Mouse (Mus musculus) CH12.LX (cell line): ENCODE data around the gene Cyp1a1. TPM values are rescaled to one million over a fixed set of nuclear protein-coding genes. Genes with fewer than 3 reads are reported as not detected.

Experiments
- DNase-seq: peaks from one replicate; pipeline ENCODE4 v3.0.0-alpha.2; 2013; ENCODE audit errors: extremely low read depth
- H3K27ac ChIP-seq: 2 replicates; pipeline ENCODE4 v1.5.1; 2012; ENCODE audit warnings: low read depth, mild to moderate bottlenecking, control low read depth, moderate library complexity; ENCODE audit not compliant: insufficient read depth
- H3K27me3 ChIP-seq: replicated peaks from 2 replicates; pipeline ENCODE3; 2012; ENCODE audit warnings: inconsistent platforms
- H3K36me3 ChIP-seq, 2 experiments: replicated peaks in 1 of 2; 2 replicates each; pipeline versions ENCODE3 to v1.6.1; 2012; ENCODE audit warnings: inconsistent platforms in 1 of 2, low read length in 1 of 2, mild to moderate bottlenecking in 1 of 2, mixed read lengths in 1 of 2, moderate library complexity in 1 of 2; ENCODE audit not compliant: control insufficient read depth in 1 of 2, insufficient read depth in 1 of 2
- H3K4me1 ChIP-seq, 2 experiments: 2 replicates each; pipeline ENCODE4 v1.6.1; 2012; ENCODE audit warnings: inconsistent platforms in 1 of 2, moderate library complexity in 1 of 2; ENCODE audit not compliant: insufficient read depth in 2 of 2, control insufficient read depth in 1 of 2
- H3K4me2 ChIP-seq: 2 replicates; pipeline ENCODE4 v1.6.1; 2012; ENCODE audit warnings: low read depth, mild to moderate bottlenecking, control low read depth; ENCODE audit not compliant: poor library complexity, insufficient read depth, severe bottlenecking
- H3K4me3 ChIP-seq, 3 experiments: fragments of 150-350 bp in 1 of 3; sonication (generic) in 1 of 3; replicated peaks in 1 of 3; 2 replicates each; pipeline versions ENCODE3 to v1.5.1; 2011 to 2012; ENCODE audit warnings: low read depth in 2 of 3, low read length in 2 of 3, mild to moderate bottlenecking in 2 of 3, moderate library complexity in 2 of 3, control low read depth in 1 of 3, improper control_type of control experiment in 1 of 3, inconsistent platforms in 1 of 3, mixed read lengths in 1 of 3; ENCODE audit not compliant: poor library complexity in 1 of 3
- H3K79me2 ChIP-seq: replicated peaks from 2 replicates; pipeline ENCODE4 v1.6.1; 2012; ENCODE audit warnings: mild to moderate bottlenecking, moderate library complexity; ENCODE audit not compliant: control insufficient read depth, poor library complexity, insufficient read depth, severe bottlenecking; ENCODE audit errors: extremely low read depth
- H3K9ac ChIP-seq: 2 replicates; pipeline ENCODE4 v1.6.1; 2012; ENCODE audit warnings: low read depth, mild to moderate bottlenecking, control low read depth, moderate library complexity; ENCODE audit not compliant: insufficient read depth
- H3K9me3 ChIP-seq: replicated peaks from 2 replicates; pipeline ENCODE3; 2012; ENCODE audit warnings: low read length, inconsistent platforms, mixed read lengths
- BHLHE40 ChIP-seq: IDR thresholded peaks from 2 replicates; pipeline ENCODE4 v1.6.1; 2011; ENCODE audit warnings: mild to moderate bottlenecking, low read depth, low read length, improper control_type of control experiment
- CHD1 ChIP-seq: IDR thresholded peaks from 2 replicates; pipeline ENCODE4 v1.6.1; 2012; ENCODE audit warnings: low read depth, low read length, improper control_type of control experiment, inconsistent platforms
- CTCF ChIP-seq, 2 experiments: IDR thresholded peaks in 1 of 2; conservative IDR thresholded peaks in 1 of 2; 2 replicates each; pipeline ENCODE4 v1.5.1; 2011 to 2012; ENCODE audit warnings: low read depth in 2 of 2, low read length in 2 of 2, improper control_type of control experiment in 1 of 2, inconsistent platforms in 1 of 2, mild to moderate bottlenecking in 1 of 2, moderate library complexity in 1 of 2
- E2F4 ChIP-seq: IDR thresholded peaks from 2 replicates; pipeline ENCODE4 v1.6.1; 2011; ENCODE audit warnings: low read depth, low read length, improper control_type of control experiment; ENCODE audit not compliant: insufficient replicate concordance
- ETS1 ChIP-seq: conservative IDR thresholded peaks from 2 replicates; pipeline ENCODE4 v1.6.1; 2012; ENCODE audit warnings: low read depth, mild to moderate bottlenecking, inconsistent platforms, low read length, improper control_type of control experiment, moderate library complexity
- GABPA ChIP-seq: IDR thresholded peaks from 2 replicates; pipeline ENCODE4 v1.6.1; 2012; ENCODE audit warnings: low read depth, low read length, improper control_type of control experiment, inconsistent platforms; ENCODE audit not compliant: insufficient replicate concordance
- IRF4 ChIP-seq: IDR thresholded peaks from 2 replicates; pipeline ENCODE4 v1.6.1; 2014; ENCODE audit warnings: low read depth, mild to moderate bottlenecking, inconsistent platforms, low read length, improper control_type of control experiment
- MXI1 ChIP-seq: IDR thresholded peaks from 2 replicates; pipeline ENCODE4 v1.6.1; 2011; ENCODE audit warnings: mild to moderate bottlenecking, low read depth, low read length, improper control_type of control experiment
- MYC ChIP-seq: IDR thresholded peaks from 2 replicates; pipeline ENCODE4 v1.6.1; 2011; ENCODE audit warnings: low read depth, mild to moderate bottlenecking, improper control_type of control experiment, low read length
- NELFE ChIP-seq: IDR thresholded peaks from 2 replicates; pipeline ENCODE4 v1.6.1; 2011; ENCODE audit warnings: low read depth, low read length, improper control_type of control experiment
- NRF1 ChIP-seq: IDR thresholded peaks from 2 replicates; pipeline ENCODE4 v1.6.1; 2014; ENCODE audit warnings: low read depth, mild to moderate bottlenecking, inconsistent platforms, low read length, improper control_type of control experiment, moderate library complexity
- PAX5 ChIP-seq: IDR thresholded peaks from 2 replicates; pipeline ENCODE4 v1.6.1; 2012; ENCODE audit warnings: low read length, inconsistent platforms, mixed read lengths
- RAD21 ChIP-seq: IDR thresholded peaks from 2 replicates; pipeline ENCODE4 v1.6.1; 2011; ENCODE audit warnings: low read depth, mild to moderate bottlenecking, low read length, improper control_type of control experiment, moderate library complexity
- SMC3 ChIP-seq: IDR thresholded peaks from 2 replicates; pipeline ENCODE4 v1.6.1; 2011; ENCODE audit warnings: low read depth, low read length, improper control_type of control experiment
- TCF12 ChIP-seq: IDR thresholded peaks from 2 replicates; pipeline ENCODE4 v1.6.1; 2014; ENCODE audit warnings: low read depth, mild to moderate bottlenecking, inconsistent platforms, low read length, improper control_type of control experiment
- USF1 ChIP-seq: IDR thresholded peaks from 2 replicates; pipeline ENCODE4 v1.6.1; 2014; ENCODE audit warnings: low read depth, mild to moderate bottlenecking, inconsistent platforms, low read length, improper control_type of control experiment
- ZC3H11A ChIP-seq: IDR thresholded peaks from 2 replicates; pipeline ENCODE4 v1.6.1; 2012; ENCODE audit warnings: low read depth, mild to moderate bottlenecking, inconsistent platforms, low read length, improper control_type of control experiment
- dilution Hi-C: fragments of 300-500 bp; cut with MboI; formaldehyde crosslinking; loops from 2 replicates; pipeline ENCODE4 v1.14.3; 2020; ENCODE audit warnings: low sequenced_read_pairs; ENCODE audit not compliant: extremely low pct_unique_long_range_greater_than_20kb, extremely low pct_ligation_motif_present
- in situ Hi-C: fragments of 300-500 bp; cut with MboI; formaldehyde crosslinking; loops from 3 replicates; pipeline ENCODE4 v1.14.3; 2019; ENCODE audit warnings: low sequenced_read_pairs, low pct_ligation_motif_present, low pct_unique_long_range_greater_than_20kb, mixed read lengths
- polyA plus RNA-seq: library from polyadenylated mRNA; unstranded; fragments of >175 nt; gene quantifications from 2 replicates; pipeline ENCODE4 v1.2.1, GENCODE M21; 2012; ENCODE audit warnings: low read depth; ENCODE audit not compliant: insufficient read length
- total RNA-seq, 2 experiments: library from RNA; depleted of rRNA; stranded (reverse); fragments of 300-350 nt in 1 of 2; fragments of >200 nt in 1 of 2; gene quantifications; 2 replicates each; pipeline ENCODE4 v1.2.3; 2012 to 2014

Cyp1a1 gene
- total and polyA plus RNA-seq, 3 experiments, result 0.11 to 0.13 TPM; not detected in 1

DNA sequence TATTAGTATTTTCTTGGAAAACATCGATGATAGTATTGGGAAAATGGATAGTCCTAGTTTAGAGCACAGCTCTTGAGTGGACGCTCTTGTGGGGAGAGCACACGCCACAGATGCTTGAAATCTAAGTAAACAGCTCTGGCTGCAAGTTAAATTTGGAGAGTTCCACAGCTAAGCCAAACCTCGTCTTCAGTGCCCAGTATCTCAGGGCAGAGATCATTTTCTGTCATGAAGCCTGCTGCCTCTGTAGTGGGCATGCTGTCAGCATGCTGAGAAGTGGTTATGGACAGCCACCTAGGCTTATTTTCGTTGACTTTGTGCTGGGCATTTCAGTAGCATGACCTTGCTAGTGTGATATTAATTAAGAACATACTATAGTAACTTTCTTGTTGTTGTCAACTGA is 36.1 kb downstream of the Cyp1a1 start:
- Histone ChIP-seq H3K4me2 (no peak overlapping the region), H3K27ac (no peak overlapping the region), H3K79me2 (peaks cover 10% of the 10 kb centered on the region; the same call in 1 of the 2 replicates), H3K9me3 (peaks cover 2% of the 10 kb centered on the region), H3K27me3 (no peaks in the 10 kb centered on the region), H3K4me1 (no peaks in the 10 kb centered on the region)
- TF ChIP-seq CTCF (conservative IDR thresholded peaks at IDR 0.05 in 1 of 2, IDR thresholded peaks at IDR 0.05 in 1 of 2; ENCODE audit: low read depth in 2 of 2, low read length in 2 of 2) (no peak), NELFE (no peak), MXI1 (no peak), TCF12 (no peak), USF1 (no peak), BHLHE40 (no peak), IRF4 (no peak), CHD1 (no peak), NRF1 (no peak), RAD21 (no peak), GABPA (no peak), E2F4 (no peak), ZC3H11A (no peak)
- TF ChIP-seq, all 38 proteins: peak for 0
- peaks cover 36 to 84% of the 10 kb centered on the region in 2 experiments for H3K36me3 ChIP-seq
- no peak overlapping the region for H3K4me3 ChIP-seq
- DNase-seq, result no peak
- H3K9ac ChIP-seq, result no peak overlapping the region
- in situ Hi-C loops, result no loop called here
- dilution Hi-C loops, result no loop called here

DNA sequence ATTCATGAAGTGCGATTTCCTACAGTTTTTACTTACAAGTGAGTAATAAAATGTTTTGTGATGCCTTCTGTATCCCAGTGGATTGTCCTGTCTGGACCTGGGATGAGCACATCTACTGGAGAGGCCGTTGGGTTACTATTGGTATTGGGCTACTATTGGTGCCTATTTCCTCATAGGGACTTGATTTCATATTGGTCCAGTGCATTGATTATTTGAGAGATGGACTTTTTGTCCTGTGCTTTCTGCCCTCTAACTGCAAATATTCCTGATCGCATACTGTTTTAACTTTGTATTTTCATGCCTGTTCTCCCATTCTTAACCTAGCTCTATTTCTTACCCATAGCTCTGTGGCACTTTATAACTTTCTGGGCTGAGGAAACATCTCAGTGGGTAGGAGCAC is 37.0 kb downstream of the Cyp1a1 start:
- Histone ChIP-seq H3K36me3 (peaks cover 40 to 89% of the 10 kb centered on the region in 2 experiments), H3K4me1 (no peaks in the 10 kb centered on the region), H3K9me3 (peaks cover 2% of the 10 kb centered on the region), H3K4me3 (no peak overlapping the region), H3K27me3 (no peaks in the 10 kb centered on the region), H3K4me2 (no peak overlapping the region), H3K9ac (no peak overlapping the region), H3K79me2 (peaks cover 12% of the 10 kb centered on the region; the same call in 1 of the 2 replicates), H3K27ac (no peak overlapping the region)
- dilution Hi-C loops, result no loop called here
- TF ChIP-seq SMC3 (no peak), TCF12 (no peak), MYC (no peak), E2F4 (no peak), CTCF (conservative IDR thresholded peaks at IDR 0.05 in 1 of 2, IDR thresholded peaks at IDR 0.05 in 1 of 2; ENCODE audit: low read depth in 2 of 2, low read length in 2 of 2) (no peak), NELFE (no peak), PAX5 (no peak), ETS1 (no peak)
- DNase-seq, result no peak
- in situ Hi-C loops, result no loop called here
